Mouse (Mus musculus) Patski (cell line): ENCODE data around the gene Nol10. TPM values are rescaled to one million over a fixed set of nuclear protein-coding genes. Genes with fewer than 3 reads are reported as not detected.
A peak's percentile ranks its signal among the peaks of the same experiment; 100 is the strongest.

Experiments
- ATAC-seq: fragments of 100-300 bp; one replicate; pipeline ENCODE4 v1.8.0; 2021
- CTCF ChIA-PET: fragments of 350-600 bp; sonication (Branson Sonifier 250); formaldehyde crosslinking; loops from one replicate; lab custom pipeline; 2022; ENCODE audit warnings: inconsistent platforms; lab: Charles Lee
- POLR2A ChIA-PET: fragments of 350-600 bp; sonication (Branson Sonifier 250); formaldehyde crosslinking; loops from one replicate; lab custom pipeline; 2022; ENCODE audit warnings: antibody characterized with exemption, inconsistent platforms; lab: Charles Lee
- DNase-seq: peaks from one replicate; pipeline ENCODE4 v3.0.0-alpha.2; 2011; ENCODE audit warnings: low read depth, low spot score
- H3K27me3 ChIP-seq: fragments of 371-371 bp; one replicate; pipeline ENCODE4 v1.5.1; 2021
- CTCF ChIP-seq: fragments of 100-300 bp; IDR thresholded peaks from one replicate; pipeline ENCODE4 v1.5.1; 2021
- in situ Hi-C: fragments of 300-500 bp; cut with MboI; formaldehyde crosslinking; loops from 3 replicates; pipeline ENCODE4 v1.11.1; 2018; ENCODE audit warnings: low pct_unique_long_range_greater_than_20kb, mixed read lengths
- polyA plus RNA-seq: library from polyadenylated mRNA; unstranded; gene quantifications from one replicate; pipeline ENCODE4 v1.2.3, GENCODE M21; 2021

Gene Nol10
- polyA plus RNA-seq, 1 experiment from 2014 or later: 18.6 TPM

DNA sequence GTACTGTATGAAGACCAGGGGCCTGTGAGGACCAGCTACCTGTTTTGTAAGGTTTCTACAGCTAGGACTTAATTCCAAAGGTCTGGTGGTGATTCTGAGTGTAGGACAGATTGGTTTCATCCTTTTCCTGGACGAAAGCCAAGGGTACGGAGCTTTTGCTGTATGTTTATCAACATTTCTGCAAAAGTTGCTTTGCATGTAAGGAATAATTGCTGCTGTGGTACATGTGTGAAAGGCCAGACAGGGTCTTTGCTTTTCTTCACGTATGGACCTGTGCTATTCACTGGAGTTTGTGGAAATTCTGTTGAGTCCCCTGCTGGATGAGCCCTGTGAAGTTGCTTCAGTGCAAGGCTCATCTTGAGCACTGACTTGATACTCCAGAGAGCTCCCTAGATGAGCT is 38.6 kb downstream of the Nol10 start:
- DNase-seq: no peak
- CTCF ChIA-PET: interaction anchor here (1.1 to 1.8 kb wide), 5 partner anchors 8 to 159 kb away, joined by 3 to 5 read pairs (median 4); no protein-coding TSS in a partner anchor
- in situ Hi-C loops: no loop called here
- no peaks in the 10 kb centered on the region for H3K27me3 ChIP-seq
- TF ChIP-seq CTCF: no peak
- ATAC-seq: no peak
- POLR2A ChIA-PET: interaction anchor here (0.7 to 1.0 kb wide), 2 partner anchors 10 to 13 kb away, joined by 3 to 4 read pairs; no protein-coding TSS in a partner anchor

DNA sequence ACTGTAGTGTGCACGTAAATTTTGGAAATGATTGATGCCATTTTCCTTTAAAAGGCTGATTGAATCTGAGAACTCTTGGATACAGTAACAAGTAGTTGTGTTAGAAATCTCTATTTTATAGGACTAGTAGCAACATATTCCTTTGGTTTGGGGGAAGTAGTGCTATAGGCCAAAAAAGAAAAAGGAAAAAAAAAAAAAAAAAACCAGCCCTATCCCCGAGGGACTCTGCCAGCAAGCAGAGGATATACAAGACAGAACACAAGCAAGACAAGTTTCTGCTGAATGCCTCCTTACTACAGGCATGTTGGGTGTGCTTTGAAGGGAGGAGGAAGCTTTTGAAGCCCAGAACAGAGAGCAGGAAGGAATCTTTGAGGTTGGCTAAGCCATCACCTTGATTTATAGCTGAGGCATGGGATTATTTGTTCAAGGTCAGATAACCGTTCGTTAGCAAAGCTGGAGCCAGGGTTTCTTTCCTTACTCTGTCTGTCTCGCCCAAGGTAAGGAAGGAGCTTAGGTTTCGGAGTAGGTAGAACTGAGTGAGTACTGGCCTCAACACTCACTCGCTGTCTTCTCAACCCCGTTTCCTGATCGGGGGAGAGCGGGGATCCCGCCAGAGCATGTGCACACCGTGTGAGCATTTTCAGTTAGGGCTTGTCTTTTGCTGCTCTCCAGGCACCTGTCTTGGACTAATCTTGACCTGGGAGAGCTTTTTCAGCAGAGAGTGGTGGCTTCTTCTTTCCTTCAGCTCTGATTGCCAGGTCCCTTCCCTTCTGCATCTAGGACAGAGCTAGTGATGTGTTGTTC is 39.3 kb downstream of the Nol10 start:
- ChIA-PET POLR2A (interaction anchor here (0.7 to 1.7 kb wide), 3 partner anchors 10 to 158 kb away, joined by 3 to 8 read pairs (median 4); partner anchors contain the start of gene Odc1), CTCF (interaction anchor here (1.1 to 1.8 kb wide), 5 partner anchors 9 to 158 kb away, joined by 3 to 5 read pairs (median 4); no protein-coding TSS in a partner anchor)
- TF ChIP-seq CTCF: no peak
- ATAC-seq (peak; percentile 25), DNase-seq (no peak)
- in situ Hi-C loops: no loop called here
- H3K27me3 ChIP-seq: no peaks in the 10 kb centered on the region

DNA sequence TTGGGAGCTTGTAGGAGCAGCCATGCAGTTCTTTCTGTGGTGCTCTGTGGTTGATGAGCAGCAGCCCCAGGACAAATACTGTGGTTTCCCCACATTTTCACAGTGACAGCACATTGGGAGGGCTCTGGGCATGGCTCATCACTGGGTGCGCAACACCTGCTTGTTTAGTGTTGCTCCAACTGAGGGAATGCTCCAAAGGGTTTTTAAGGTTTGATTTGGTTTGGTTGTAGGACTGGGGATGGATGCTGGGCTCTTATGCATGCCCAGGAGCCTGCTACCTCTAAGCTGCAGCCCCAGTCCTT is 39.8 kb downstream of the Nol10 start:
- H3K27me3 ChIP-seq: no peaks in the 10 kb centered on the region
- in situ Hi-C loops: no loop called here
- ATAC-seq: peak; percentile 93
- DNase-seq: peak; percentile 60
- POLR2A ChIA-PET: interaction anchor here (1.7 kb wide), 1 partner anchor 158 kb away, joined by 8 read pairs; the partner anchor contains the start of gene Odc1
- CTCF ChIA-PET: interaction anchor here (1.1 to 1.8 kb wide), 5 partner anchors 10 to 158 kb away, joined by 3 to 5 read pairs (median 4); no protein-coding TSS in a partner anchor
- TF ChIP-seq CTCF: no peak

DNA sequence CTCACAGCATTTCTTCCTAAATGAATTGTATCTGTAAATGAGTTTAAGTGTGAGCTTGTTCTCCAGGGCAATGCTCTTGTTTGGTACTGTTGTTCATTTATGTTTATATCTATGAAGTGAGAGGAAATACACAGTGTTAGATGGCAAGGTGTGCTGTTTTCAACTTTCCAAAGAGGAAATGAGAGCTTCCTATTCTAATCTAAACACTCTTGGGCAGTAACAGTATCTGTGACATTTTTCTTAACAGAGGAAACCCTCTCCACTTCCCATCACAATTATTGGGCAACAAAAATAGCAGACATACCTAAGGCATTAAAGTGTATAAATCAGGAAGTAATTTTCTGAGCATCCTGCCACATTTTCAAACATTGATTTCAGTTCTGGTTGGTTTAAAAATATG is 41.8 kb downstream of the Nol10 start:
- in situ Hi-C loops: no loop called here
- ChIA-PET POLR2A (no interaction called here), CTCF (interaction anchor here (1.1 to 1.7 kb wide), 4 partner anchors 12 to 28 kb away, joined by 3 to 4 read pairs (median 4); no protein-coding TSS in a partner anchor)
- no peak for DNase-seq
- ATAC-seq: no peak
- H3K27me3 ChIP-seq: no peaks in the 10 kb centered on the region
- TF ChIP-seq CTCF: no peak

DNA sequence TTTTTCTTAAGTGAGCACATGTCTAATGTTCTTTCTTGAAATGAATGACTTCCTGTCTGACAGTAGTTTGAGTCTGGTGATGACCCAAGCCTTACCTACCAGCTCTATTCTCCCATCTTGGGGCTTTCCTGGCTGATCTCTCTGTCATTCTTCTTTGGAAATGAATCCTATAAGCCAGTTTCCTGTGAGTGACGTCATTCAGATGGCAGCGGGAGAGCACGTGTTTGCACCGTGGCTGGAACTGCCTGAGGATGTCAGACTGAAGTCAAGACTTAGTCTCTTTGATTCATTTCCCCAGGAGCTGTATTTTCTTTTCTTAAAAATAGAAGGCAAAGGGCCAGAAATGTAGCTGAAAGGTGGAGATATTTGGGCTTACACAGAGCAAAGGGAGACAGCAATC is 42.3 kb downstream of the Nol10 start:
- POLR2A ChIA-PET: interaction anchor here (0.7 kb wide), 1 partner anchor 17 kb away, joined by 3 read pairs; no protein-coding TSS in a partner anchor
- no peak for ATAC-seq
- no peak for TF ChIP-seq CTCF
- H3K27me3 ChIP-seq: no peaks in the 10 kb centered on the region
- CTCF ChIA-PET: interaction anchor here (0.7 to 1.7 kb wide), 4 partner anchors 17 to 33 kb away, joined by 3 to 4 read pairs (median 4); no protein-coding TSS in a partner anchor
- no peak for DNase-seq
- in situ Hi-C loops: no loop called here

DNA sequence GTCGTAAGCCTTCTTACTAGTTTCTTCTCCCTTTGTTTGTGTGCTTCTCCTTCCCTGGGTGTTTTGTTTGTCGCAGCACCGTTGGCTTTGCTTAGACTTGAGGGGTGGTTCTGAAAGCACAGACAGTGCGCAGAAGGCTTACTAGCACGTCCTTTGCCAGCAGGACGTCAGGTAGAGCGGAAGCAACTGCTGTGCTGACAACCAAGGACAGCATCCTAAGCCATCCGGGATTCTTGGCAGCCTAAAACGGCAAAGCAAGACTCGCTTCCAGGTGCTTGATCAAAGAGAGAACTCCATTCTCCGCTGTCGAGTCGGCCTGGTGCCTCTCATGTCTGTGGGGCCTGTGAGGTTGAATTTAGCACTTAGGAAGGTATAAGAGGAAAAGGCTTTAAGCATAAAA is 44.9 kb downstream of the Nol10 start:
- CTCF ChIA-PET: interaction anchor here (1.1 kb wide), 1 partner anchor 12 kb away, joined by 3 read pairs; no protein-coding TSS in a partner anchor
- no peak for TF ChIP-seq CTCF
- no peaks in the 10 kb centered on the region for H3K27me3 ChIP-seq
- POLR2A ChIA-PET: no interaction called here
- in situ Hi-C loops: no loop called here
- ATAC-seq: no peak
- DNase-seq: no peak

DNA sequence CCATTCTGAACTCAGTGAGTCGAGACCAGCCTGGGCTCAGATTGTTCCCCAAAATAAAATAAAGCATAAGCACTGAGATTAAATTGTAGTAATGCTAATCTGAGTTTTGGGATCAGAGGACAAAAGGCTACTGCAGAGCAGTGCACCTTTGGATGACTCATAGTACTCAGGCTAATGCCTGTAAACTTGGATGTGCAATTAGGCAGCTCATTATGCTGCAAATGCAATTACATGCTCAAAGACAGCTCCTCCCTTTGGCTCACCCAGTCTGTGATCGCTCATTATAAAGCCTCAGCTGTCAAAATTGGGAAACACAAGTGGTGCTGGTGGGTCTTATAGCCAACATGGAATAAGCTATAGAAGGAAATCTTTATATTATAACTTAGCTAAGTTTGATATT is 48.9 kb downstream of the Nol10 start:
- TF ChIP-seq CTCF: no peak
- DNase-seq (no peak), ATAC-seq (no peak)
- in situ Hi-C loops: no loop called here
- H3K27me3 ChIP-seq: no peaks in the 10 kb centered on the region
- POLR2A ChIA-PET: interaction anchor here (0.6 to 0.9 kb wide), 2 partner anchors 8 to 19 kb away, joined by 3 to 4 read pairs; no protein-coding TSS in a partner anchor
- CTCF ChIA-PET: interaction anchor here (0.9 to 1.0 kb wide), 2 partner anchors 24 to 31 kb away, joined by 3 to 4 read pairs; no protein-coding TSS in a partner anchor

DNA sequence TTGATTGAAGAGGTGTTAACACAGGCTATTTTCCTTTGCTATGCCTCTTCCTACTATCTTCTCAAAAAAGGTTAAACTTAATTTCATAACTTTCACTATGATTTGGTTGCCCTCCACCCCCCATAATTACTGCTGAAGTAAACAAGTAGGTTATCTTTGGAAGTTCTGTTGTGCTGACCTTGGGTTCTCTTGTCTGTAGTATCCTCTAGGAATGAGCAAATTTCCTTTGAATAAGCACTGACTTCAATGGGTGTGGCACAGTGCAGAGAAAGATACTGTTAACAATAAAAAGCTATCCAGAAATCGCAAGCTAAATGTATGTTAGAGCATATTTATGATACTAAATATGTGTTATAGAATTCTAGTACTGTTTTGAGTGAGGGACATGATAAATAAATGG is 53.2 kb downstream of the Nol10 start:
- H3K27me3 ChIP-seq: no peaks in the 10 kb centered on the region
- DNase-seq (no peak), ATAC-seq (no peak)
- CTCF ChIA-PET: no interaction called here
- TF ChIP-seq CTCF: no peak
- in situ Hi-C loops: no loop called here
- POLR2A ChIA-PET: no interaction called here

DNA sequence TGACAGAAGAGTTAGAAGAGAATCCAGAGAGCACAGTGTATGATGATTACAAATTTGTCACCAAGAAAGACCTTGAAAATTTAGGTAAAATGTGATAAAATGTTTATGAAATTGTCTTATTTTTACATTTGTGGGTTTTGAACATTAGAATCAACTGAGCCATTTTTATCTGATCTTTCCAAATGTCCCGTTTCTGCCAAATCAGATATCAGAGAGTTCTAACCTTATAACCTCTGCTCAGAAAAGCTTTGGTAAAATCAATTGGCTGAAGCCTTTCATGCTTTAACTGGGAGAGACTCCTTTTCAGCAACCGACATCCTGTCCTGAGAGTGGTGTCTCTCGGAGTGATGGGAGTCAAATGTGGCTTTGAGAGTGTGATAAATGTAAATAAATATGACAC is 53.9 kb downstream of the Nol10 start:
- in situ Hi-C loops: no loop called here
- no peak for ATAC-seq
- ChIA-PET POLR2A (no interaction called here), CTCF (no interaction called here)
- TF ChIP-seq CTCF: no peak
- no peaks in the 10 kb centered on the region for H3K27me3 ChIP-seq
- DNase-seq: no peak

DNA sequence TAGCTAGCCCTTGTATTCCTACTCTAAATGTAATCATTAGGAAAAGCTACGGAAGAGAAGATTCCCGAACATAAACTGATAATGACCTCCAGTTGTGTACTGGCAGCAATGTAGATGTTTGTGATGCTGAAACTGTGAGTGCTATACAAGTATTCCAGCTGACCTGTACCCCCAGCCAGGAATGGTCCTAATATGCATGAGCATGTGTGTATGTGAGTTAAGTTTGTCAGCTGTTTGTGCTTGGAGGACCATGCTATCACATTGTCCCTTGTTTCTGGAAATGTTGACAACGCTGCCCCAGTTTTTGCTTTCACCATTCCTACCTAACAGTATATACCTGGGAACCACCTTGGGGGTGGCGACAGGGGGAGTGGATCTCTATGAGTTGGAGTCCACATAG is 55.7 kb downstream of the Nol10 start:
- CTCF ChIA-PET: interaction anchor here (2.3 kb wide), 1 partner anchor 9 kb away, joined by 9 read pairs; no protein-coding TSS in a partner anchor
- H3K27me3 ChIP-seq: no peaks in the 10 kb centered on the region
- ATAC-seq (no peak), DNase-seq (no peak)
- no peak for TF ChIP-seq CTCF
- in situ Hi-C loops: no loop called here
- POLR2A ChIA-PET: no interaction called here

DNA sequence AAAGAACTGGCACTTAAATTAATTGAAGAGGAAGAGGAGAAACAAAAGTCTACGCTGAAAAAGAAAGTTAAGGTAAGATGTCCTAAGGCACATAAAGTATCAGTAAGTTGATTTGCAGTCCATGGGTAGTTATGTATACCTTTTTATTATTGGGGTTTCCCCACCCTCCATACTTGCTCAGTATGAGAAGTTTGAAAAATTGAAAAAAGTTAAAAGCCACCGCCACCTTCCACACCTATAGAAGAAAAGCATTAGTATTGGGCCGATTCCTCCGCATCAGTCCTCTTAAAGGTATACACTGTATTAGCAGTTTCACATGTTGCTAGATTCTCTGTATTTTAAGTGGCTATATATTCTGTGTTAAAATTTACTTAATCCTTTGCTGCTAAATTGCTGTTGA is 58.6 kb downstream of the Nol10 start:
- no peaks in the 10 kb centered on the region for H3K27me3 ChIP-seq
- TF ChIP-seq CTCF: no peak
- DNase-seq (no peak), ATAC-seq (no peak)
- in situ Hi-C loops: no loop called here
- ChIA-PET CTCF (interaction anchor here (1.4 kb wide), 1 partner anchor 12 kb away, joined by 5 read pairs; no protein-coding TSS in a partner anchor), POLR2A (no interaction called here)
